Mouse (Mus musculus): ENCODE measurements at regions not wholly inside any gene's neighbourhood (a gene's known extent, or its start where the extent isn't known, plus 50 kb on each side); places are given as distances from the start of the nearest gene placed in this dataset.

DNA sequence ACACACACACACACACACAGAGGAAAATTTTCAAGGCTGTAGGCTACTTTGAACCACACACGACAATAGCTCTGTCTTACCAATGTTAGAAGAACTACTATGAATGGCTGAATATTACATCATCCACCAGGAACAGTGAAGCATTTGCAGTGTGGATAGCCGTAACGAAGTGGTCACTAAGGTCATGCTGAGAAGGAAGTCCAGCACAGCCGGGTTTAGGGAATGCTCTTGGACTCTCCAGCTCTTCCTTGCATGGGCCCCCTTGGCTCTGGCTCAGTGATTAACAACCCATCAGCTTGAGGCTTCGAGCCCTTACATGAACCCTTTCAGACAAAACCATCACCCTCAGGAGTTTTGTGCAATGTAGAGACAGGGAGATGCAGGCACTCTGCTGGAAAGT lies 245.3 kb downstream of the Adamts20 start:
- no peak for DNase-seq

DNA sequence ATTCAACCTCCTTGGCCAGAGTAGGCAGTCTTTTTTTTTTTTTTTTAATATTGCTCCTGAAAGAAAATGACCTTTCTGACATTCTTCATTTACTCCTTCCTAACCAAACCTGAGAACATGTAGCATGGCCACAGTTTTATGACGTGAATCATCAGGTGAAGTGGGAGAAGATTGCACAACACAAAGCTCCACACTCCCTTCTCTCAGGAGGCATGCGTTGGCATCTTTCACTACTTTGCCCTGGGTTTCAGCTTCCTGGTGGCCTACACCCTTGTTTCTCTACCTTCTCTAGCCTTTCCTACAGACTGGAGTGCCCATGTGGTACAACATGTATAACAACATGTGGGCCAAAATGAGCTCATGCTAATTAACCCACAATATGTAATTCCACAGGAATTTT lies 248.5 kb downstream of the Adamts20 start:
- no peak for DNase-seq

DNA sequence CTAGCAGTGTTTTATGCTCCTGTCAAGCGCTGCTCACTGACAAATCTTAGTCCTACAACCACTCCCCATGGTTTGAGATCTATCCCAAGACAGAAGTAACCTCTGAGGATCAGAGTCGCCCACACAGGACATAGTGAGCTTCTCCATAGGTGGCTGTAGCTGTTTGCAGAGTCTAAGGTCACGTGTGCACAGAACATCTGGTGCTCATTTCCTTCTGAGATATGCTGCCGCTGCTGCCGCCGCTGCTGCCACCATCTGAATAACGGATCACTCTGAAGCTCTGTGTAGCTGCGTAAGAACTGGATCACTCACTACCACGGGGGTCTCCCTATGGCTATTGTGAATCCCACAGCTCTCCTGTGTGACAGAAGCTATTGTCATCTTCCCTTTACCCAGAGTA lies 250.8 kb downstream of the Adamts20 start:
- peak; percentile 26 for DNase-seq

DNA sequence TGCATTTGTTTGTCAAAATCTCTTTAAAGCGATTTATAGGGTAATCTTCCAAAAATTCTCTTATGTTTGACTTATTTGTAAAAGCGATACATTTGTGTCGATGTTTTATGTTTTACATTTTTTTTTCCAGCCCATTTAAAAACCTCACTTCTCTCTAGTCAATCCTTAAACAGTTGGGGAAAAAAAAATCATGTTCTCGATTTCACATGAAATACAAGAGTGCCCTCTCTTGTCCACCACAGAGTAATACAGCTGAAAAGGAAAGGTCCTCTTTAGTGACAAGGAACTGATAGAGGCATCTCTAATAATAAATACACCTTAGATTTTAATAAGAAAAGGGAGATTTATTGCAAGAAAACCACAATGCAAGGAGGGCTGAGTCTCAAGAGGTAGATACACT lies 251.8 kb downstream of the Adamts20 start:
- no peak for DNase-seq

DNA sequence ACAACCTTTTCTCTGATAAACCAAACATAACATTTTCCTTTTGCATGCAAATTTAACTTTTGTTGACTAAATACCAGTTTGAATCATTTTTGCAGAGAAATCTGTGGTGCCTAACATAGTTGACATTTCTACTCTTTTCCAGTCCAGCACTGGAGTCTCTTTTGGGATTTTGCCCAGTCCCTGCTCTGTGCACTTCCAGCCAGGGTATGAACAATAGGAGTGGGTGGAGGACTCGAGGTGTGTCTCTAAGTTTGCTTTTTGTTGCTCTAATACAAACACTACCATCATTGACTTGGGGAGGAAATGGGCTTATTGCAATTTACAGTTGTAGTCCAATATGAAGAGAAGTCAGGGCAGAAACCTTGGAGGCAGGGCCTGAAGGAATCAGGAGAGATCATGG lies 256.7 kb downstream of the Adamts20 start:
- DNase-seq: no peak

DNA sequence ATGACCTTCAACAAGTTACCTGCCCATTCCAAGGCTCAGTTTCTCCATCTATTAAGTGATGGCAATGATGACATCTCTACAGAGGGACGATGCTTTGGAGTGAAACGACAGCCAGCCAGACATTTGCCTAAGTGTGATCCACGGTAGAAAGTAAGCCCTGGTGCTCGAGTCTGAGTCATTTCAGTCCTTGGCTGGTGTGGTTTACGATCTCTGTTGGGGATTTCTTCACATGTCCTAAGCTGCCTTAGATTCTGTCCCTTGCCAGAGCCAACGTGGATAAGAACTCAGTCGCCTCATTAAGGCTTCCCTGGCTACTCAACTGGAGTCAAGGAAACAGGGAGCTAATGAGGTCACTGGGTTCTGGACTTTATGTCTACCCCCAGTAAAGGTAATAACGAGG lies 258.8 kb downstream of the Adamts20 start:
- DNase-seq: no peak

DNA sequence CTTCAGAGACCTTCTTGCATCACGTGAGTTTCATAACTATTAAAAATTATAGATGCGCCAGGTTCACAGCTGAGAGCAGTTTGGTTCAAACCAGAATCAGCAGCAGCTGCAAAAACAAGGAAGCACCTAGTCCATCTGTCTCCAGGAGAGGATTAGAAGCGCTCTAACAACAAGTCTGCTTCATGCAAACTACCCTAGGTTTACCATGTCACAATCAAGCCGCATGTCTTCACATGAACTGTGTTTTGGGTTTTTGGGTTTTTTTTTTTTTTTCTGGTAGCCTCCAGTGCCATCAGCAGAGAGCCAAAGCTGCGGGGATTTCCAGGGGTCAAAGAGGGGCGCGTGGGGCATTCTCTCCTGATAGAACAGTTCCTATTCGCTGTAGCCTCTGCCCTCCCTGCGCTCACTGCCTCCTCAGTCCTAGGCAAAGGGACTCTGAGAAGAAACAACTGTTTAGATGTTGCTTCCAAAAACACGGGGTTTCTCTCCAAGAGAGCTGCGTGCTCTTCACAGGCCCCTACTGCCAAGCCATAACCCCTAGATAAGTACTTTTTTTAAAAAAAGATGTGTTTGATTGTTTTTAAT lies 259.8 kb downstream of the Adamts20 start:
- no peak for DNase-seq

DNA sequence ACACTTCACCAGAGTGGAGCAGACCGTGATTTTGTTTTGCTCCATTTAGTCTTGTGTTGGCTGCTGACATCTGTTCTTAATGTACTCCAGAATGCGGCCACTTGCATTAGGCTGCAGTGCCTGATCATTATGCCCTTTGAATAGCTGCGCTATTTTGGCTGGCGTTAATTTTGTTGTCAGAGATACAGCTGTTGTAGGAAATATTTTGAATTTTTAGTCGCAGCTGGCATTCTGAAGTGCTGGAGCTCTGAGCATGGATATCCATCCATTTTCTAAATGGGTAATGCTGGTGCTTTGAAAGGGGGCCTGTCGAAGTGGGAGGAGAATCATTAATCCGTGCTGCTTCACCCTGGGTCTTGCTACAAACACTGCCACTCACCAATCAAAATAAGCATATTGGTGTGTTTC lies 275.1 kb downstream of the Adamts20 start:
- no peak for DNase-seq

DNA sequence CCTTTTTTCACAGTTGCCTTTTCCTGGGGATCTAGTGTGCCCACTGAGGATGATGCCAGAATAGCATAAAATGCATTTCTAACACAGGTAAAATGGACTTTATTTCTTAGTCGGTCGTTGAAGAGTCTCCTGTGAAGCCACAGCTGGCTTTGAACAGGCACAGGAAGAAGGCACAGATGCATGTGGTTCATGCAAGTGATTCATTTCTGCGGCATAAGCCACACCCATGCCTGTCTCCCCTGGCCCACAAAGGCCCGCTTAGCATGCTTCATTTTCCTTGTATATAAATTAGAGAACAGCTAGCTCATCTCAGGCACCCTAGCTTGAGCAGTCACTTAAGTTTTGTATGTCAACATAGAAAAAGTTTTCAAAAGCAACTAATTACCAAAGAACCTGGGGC lies 277.6 kb downstream of the Adamts20 start:
- DNase-seq: no peak

DNA sequence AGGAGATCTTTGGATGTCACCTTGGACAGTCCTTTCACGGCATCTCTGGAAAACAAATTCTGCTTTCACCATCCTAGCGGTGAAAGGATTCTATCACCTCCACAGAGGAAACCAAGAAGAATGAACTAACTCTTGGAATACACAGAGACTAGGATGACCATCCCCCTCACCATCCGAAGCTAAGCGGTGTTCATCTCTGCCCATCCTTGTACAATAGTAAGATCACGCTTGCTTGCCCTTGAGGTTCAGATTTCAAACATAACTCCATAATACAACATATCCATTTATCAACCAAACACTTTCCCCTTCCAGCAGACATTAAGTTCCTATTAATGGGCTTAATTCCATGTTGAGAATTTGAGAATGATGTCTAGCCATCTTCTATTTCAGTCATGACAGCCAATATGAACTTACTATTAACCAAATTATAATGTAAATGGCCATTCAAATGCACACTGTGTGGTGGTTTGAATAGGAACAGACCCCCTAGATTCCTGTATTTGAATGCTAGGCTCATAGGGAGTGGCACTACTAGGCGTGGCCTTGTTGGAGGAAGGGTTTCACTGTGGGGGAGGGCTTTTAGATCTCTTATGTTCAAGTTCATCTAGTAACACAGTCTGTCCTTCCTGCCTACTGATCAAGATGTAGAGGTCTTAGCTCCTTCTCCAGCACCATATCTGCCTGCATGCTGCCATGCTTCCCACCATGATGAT lies 281.4 kb downstream of the Adamts20 start:
- no peak for DNase-seq

DNA sequence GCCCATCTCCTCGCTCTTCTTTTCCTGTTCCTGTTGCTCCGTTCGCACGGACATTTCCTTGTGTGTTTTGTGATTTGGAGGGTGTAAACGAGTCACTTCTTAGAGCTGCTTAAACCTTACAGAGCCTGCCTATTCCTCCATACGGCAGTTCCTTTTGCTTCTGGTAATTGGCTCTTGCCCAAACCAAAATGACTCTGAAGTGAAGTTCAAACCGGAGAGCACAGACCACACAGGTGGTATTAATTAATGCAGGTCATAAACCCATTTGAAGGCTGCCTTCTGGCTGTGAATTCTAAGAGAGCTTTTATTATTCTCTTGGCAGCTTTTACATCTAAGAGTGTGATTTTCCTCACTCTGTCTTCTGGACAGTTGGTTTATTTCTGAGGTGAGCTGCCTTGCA lies 291.1 kb downstream of the Adamts20 start:
- DNase-seq: peak; percentile 34

DNA sequence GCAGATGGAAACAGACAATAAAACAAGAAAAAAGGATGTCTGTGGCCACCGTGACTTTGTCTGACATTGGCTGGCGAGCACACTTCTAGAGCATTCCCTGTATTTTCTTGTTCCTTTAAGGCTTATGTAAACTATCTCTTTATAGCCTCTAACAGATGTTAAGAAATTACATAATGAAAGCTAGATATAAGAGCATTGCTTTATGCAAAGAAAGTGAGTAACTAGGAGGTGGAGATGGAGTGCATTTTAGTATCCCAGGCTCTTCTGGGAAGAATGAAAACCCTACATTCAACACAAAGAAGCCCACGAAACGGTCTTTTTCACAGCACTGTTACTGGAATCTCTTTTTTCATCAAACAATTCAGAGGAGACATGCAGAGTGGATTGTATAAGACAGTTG lies 304.4 kb downstream of the Adamts20 start:
- no peak for DNase-seq

DNA sequence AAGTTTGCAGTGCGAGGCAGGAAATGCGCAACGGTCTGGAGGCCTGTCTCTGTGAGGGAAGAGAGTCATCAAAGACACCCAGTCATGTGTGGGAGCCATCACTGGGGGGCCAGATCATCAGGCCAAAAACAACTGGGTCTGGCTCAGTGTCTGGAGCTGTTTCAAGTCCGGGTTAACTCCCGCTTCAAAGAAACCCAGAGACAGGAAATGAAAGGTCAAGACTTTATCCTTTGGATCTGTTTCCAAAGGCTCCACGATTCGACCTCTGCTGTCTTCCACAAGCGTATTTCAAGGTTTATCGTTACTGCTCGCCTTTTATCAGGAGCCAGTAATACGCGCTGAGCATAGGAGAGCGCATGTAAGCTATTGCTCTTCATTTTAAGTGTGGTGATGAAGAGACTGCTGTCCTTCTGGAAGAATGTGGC lies 325.7 kb downstream of the Adamts20 start:
- DNase-seq: peak; percentile 79

DNA sequence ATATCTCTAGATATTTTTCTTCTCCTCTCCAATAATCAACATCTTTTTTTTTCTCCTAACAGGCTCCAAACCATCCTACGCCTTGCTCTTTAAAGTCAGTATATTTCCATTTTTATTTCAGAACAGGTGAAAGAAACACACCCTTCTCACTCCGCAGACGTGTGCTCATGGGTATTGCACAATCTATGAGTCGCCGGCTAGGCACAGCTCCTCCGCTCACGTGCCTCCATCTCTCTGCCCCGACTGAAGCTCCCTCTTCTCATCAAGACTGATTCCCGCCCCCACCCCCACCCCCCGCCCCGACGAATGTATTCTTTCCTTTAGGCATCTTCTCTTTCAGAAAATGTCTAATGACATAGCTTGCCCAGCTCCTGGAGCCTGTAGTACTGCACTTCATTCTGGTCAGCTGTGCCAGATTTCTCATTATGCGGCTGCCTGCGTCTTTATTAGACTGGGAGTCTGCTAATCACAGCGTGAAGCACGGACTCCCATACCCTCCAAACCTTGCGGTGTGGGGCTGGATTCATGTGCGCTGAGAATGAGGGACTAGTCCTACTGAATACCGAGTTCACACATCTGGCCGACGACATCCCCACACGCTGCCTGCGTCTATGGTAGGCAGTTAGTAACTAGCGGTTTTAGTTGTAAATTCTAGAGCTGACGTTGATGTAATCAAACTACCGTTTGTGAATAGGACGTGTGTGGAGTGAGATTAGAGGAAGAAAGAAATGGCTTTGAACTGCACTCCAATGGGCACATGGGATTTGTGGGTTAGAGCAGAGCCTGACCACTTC lies 327.9 kb downstream of the Adamts20 start:
- DNase-seq: no peak

DNA sequence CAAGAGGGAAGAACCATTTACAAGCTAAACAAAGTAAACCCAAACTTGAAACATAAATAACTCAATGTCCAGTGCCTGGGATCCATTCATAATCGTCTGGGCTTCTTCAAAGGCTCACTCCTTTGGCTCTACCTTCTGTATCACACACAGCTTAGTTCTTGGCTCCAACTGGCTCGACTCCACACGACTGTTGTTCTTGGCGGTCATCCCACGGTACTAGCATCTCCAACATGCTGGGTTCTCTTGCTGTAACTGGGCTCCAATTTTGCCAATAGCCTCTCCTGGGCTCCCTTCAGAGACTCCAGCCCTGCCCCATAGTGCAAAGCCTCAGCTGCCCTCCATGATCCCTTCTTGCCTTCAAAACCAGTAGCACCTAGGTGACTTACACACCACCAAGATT lies 352.4 kb downstream of the Adamts20 start:
- DNase-seq: peak; percentile 4

DNA sequence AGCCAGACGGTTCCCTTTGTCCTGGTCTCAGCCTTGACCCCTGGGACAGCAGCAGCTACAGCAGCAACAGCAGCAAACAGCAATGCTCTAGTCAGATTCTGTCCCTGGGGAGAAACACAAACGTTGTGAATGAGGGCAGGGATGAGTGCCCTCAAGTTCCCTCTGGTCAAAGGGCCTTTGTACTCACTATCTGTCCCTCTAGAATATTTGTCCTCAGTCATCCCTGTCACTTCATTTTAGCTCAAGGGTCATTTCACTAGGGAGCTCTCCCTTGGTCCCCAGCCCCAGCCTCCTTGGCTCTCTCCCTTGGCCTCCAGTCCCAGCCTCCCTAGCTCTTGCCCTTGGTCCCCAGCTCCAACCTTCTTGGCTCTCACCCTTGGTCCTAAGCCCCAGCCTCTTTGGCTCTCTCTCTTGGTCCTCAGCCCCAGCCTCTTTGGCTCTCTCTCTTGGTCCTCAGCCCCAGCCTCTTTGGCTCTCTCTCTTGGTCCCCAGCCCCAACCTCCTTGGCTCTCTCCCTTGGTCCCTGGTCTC lies 358.0 kb downstream of the Adamts20 start:
- peak; percentile 5 for DNase-seq

DNA sequence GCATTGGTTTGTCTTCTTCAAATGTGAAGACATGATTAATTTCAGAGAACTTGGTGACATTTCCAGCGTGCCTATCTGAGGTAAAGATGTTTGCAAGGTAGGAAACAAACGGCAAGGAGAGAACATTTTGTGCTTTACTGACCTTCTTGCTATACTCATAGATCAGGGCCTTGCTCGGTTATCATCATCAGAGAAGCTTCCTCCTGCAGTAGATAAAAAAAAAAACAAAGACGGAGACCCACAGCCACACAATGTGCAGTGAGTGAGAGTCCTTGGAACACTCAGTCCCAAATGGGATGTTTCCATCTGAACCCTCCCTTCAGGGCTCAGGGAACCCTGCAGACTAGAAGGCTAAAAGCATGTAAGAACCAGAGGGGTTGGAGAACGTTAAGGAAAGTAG lies 374.6 kb downstream of the Adamts20 start:
- DNase-seq: no peak

DNA sequence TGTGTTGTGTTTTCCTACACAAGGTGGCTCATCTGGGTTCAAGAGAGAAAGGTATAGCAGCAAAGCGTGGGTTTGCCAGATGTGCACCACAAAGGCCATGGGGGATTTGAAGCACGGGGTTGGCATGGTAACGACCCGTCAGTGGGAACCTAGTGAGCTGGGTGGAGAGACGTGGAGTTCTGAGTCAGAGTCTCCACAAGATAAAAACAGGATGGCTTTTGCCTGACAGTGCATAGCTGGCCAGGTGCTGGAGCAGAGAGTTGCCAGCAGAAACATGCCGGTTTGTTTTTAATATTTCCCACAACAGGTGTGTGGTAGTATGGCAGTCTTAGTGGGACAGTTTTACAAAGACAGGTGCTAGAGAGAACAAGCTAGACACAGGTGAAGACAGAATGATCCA lies 375.4 kb downstream of the Adamts20 start:
- no peak for DNase-seq

DNA sequence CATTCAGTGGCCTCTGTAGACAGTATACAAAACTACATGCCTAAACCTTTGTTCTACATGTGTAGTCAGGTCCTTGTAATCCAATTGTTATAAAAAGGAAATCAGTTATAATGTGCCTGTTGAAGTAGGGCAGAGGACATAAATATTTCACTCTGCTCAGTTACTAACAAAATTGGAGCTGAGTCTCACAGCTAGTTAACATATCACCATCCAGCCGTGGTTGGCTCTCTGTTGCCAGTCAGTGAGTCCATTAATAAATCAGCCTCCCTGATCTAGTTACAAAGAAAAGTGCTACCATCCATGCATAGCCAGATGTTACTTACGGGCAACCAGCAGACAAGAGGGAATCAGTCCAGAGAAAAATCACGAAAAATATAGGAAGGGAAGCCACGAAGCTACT lies 382.8 kb downstream of the Adamts20 start:
- DNase-seq: no peak

DNA sequence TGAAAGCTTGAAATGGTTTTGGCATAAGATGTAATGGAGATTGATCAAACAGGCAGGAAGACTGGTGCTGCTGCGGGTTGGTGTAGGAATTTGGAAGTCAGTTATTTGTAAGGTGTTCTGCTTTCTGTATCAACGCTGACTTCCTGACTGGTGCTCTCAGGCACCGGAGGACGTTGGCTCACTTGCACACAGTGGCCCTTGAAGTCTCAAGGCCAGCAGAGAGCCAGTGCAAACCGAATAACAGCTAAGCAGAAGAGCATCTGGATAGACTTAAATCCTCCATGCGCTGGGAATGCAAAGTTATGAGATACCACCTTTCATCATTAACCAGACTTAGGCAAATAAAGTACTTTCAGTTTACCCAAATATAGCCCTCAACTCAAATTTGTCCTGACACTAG lies 388.2 kb downstream of the Adamts20 start:
- DNase-seq: no peak

DNA sequence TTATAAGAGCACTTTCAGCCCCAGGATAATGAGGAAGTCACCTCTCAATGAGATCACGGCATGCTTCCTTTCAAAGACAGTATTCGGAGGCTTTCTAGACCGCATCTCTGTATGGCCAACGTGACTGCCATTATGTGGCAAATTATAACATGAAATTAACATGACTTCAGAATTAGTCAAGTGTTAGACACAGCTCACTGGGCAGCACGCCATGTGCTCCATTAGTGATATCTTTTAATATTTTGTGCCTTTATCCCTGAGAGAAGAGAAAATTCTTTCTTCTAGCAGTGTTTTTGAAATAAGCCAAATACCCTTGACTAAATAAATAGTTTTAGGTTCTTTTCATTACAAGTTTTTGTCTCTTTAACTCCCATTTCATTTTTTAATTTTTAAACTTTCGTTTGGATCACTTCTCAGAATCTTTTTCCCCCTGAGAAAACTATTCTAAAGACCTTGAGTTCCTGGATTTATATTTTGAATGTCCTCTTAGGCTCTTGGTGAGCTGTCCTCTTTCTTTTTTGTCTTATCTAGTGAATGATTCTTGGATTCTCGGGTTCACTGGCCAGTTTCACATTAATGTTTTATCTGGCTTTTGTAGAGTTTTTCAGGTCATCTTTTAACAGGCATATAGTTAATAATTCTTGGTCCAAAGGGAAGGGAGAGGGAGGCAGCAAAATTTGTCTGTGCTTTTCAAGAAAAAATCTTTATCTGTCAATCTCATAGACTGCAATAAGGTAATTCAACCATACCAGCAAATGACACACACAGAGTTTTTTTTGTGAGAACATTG lies 390.9 kb downstream of the Adamts20 start:
- DNase-seq: peak; percentile 20

DNA sequence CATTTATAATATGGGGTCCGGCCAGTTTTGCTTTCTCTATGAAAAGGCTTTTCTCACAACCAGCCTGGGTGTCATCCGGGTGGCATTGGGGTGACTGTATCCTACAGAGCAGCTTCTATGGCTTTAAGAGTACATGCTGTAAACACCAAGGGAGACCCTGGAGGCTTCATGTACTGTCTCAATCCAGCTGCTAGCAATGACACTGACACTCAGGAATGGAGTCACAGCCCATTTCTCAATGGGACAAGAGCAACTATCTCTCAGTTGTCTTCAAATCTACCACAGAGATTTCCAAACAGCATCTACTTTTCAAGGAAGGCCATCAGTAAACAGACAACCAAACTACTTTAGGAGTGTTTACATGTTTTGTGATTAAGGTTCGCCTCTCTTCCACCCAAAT lies 397.5 kb downstream of the Adamts20 start:
- DNase-seq: no peak

DNA sequence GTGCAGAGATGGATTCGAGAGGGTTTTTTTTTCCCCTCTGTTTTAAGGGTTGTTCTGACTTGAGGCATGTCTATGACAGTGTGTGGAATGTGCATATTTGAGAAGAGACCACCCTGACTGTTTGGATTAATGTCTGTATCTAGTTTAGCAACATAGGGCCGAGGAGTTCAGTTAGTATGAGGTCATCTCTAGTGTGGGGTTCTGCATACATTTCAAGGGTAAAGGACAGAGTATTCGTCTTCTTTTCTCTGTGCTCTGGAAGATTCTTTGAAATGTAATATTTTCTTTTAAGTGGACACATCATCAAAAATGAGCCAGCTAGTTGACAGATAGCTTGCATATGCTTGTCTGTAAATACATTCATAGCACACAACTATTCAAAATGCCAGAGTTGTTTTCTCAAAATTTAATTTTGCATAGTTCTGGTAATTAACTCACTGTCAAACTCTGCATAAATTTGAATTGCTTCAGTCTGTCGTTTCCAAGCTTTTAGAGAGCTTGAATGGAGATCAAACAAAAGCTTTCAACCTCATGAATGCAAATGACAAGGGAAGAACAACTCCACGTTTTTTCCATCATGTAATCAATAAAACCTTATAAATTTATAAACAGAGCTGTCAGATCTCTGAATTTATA lies 415.5 kb downstream of the Adamts20 start:
- no peak for DNase-seq
